Mouse (Mus musculus) layer of hippocampus, adult 6 months (tissue): ENCODE results near the gene Wap. TPM values are rescaled to one million over a fixed set of nuclear protein-coding genes. Genes with fewer than 3 reads are reported as not detected.

Experiments used
- long read RNA-seq, 2 experiments: library from polyadenylated mRNA; unstranded; transcript quantifications; one replicate each; pipeline ENCODE4 v2.0.0; 2019 to 2020
- polyA plus RNA-seq: library from polyadenylated mRNA; unstranded; fragments of <200 nt; fragmentation: Nextera tagmentation; gene quantifications from 2 replicates; pipeline ENCODE4 v1.2.3, GENCODE M21; 2021

Gene Wap
- polyA plus RNA-seq = not detected in 2 replicates
- long read RNA-seq, experiment 1 = 0 reads
- long read RNA-seq, experiment 2 = 0 reads

DNA sequence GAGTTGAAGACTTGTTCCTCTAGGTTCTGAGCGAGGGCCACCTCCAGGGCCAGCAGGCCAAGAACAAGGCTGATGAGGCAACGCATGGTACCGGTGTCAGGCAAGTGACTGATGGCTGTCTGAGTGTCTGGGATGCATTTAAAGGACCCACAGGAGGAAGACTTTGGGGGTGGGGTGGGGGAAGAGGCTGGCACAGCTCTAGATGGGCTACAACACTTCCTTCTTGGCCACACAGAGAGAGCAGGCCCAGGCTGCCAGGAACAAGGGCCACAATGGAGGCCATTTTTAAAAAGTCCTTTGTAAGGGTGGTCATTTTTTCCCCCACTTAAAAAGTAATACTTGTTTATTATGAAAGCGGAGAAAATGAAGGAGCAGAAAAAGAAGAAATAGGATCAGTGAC is at the start of gene Wap:
Gene Wap, minus strand, starts transcription at position 101 of the 400 bp plus-strand sequence.

DNA sequence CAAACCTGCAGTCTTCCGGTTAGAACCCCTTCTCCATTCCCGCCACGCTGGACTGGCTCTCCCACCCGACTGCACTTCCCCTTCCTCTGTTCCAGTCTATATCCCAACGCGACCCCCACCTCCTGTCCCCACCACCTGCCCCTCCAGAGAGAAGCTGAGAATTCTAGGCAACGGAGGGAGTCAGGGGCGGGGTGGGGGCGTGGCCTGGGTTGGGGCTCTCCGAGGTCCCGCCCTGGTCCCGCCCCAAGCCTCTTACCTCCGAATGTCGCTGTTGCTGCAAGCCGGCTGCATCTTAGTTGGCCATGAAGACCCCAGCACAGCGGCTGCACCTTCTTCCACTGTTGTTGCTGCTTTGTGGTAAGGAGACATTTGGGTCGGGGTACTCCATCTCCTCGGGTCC is 19.8 kb upstream of the Wap start, which contains the start of gene Ramp3:
Gene Ramp3, plus strand, starts transcription at position 251 of the 400 bp plus-strand sequence.

DNA sequence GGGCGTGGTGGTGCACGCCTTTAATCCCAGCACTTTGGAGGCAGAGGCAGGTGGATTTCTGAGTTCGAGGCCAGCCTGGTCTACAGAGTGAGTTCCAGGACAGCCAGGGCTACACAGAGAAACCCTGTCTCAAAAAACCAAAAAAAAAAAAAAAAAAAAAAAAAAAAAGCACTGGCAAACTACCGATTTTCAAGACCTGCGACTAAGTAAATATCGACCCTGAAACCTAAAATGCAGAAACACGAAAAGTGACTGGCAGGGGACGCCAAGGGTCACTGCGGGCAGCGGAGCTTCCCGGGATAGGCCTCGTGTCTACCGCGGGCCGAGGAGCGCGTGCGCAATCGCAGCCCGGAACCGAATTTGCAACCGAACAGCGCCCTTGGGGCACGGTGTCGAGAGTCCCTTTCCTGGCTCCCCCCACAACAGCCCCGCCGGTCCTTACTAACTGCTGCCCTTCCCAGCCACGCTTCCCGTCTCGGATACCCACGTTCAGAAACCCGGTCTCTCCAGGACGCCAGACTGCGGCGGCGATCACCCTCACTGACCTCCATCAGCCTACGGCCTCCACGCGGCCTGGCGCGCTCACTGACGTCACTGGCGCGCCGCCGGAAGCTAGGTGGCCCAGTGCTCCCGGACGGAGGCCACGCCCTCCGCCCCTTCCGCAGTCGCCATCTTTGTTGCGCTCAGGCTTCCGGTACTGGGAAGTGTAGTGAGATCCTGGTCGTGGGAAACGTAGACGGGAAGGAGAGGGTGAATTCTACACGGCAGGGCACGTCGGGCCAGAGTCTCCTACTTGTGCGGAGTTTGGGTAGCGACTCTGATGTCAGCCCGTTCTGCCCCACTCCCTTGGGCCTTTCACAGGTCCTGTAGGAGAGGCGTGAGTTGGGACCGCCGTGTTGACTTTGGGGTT is 12.7 kb downstream of the Wap start, which contains the start of gene Tbrg4:
Gene Tbrg4, minus strand, starts transcription at position 590 of the 910 bp plus-strand sequence.

DNA sequence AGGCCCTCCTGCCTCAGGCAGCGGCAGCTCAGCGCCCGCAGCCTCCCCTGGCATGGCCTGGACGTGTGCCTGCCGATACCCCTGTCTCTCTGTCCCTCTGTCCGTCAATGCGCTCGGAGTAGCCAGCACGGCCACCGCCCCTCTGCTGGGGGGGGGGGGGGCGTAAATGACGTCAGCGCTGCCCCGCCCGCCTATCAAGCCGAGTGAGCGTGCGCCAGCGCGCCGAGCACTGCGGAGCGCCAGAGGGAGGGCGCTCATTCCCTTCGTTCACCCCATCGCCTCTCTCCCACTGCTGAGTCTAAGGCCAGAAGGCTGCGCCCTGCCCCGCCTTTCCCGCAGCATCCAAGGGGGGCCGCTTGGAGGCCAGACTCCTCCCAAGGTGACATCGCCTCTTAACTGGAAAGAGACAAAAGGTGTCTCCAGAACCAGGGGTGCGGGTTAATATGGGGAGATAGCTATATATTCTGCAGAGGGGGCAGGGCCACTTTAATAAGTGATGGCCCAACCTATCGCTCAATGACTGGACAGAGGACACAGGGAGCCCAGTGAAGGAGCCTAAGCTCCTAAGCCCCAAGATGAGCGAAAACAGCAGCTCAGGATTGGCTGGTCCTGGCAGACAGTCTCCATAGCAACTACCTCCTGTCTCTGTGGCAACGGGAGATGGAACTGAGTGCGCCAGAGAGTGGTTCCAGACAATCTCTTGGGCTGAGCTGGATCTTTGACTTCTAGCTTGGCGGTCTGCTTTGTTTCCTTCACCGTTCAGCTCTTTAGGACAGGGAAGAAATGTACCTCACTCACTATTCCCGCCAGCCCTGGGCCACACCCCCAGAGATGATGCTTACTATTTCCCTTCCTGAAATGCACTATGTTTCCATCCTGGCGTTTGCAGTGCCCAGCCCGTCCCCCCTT is 32.7 kb downstream of the Wap start, which contains the start of gene Nacad:
Gene Nacad, minus strand, starts transcription at position 563 of the 909 bp plus-strand sequence.

Other genes with a start within 250 kb of the Wap start
- 22.5 and 26.7 TPM in 2 replicates for gene Zmiz2, start 249.6 kb downstream of the Wap start, polyA plus RNA-seq
- 6,575 and 7,918 TPM in 2 replicates for gene Ppia, start 223.2 kb downstream of the Wap start, polyA plus RNA-seq
- gene H2afv, start 194.2 kb downstream of the Wap start, polyA plus RNA-seq = 202 and 227 TPM in 2 replicates
- gene Purb, start 162.7 kb downstream of the Wap start, polyA plus RNA-seq = 23.8 and 28.2 TPM in 2 replicates
- 0.24 and 0.29 TPM in 2 replicates for gene Myo1g, start 117.7 kb downstream of the Wap start, polyA plus RNA-seq
- 39.0 and 41.6 TPM in 2 replicates for gene Ccm2, start 91.8 kb downstream of the Wap start, polyA plus RNA-seq
- gene Nacad, start 32.6 kb downstream of the Wap start, polyA plus RNA-seq = 11.0 and 14.2 TPM in 2 replicates
- gene Tbrg4, start 12.6 kb downstream of the Wap start, polyA plus RNA-seq = 15.8 and 21.1 TPM in 2 replicates
- gene Ramp3, start 19.9 kb upstream of the Wap start, polyA plus RNA-seq = 7.1 and 9.5 TPM in 2 replicates
- not detected in 2 replicates for gene Gm11983, start 199.0 kb upstream of the Wap start, polyA plus RNA-seq